Mouse (Mus musculus) CD8-positive naive resting alpha-beta T cell, adult 2 months (primary cell): ENCODE data around the gene Tle2.
A peak's percentile ranks its signal among the peaks of the same experiment; 100 is the strongest.

ENCODE experiments used
- DNase-seq, 2 experiments: peaks; one replicate each; pipeline ENCODE4 v3.0.0; 2022; ENCODE audit warnings: low read depth in 2 of 2, low spot score in 2 of 2

Tle2 gene

DNA sequence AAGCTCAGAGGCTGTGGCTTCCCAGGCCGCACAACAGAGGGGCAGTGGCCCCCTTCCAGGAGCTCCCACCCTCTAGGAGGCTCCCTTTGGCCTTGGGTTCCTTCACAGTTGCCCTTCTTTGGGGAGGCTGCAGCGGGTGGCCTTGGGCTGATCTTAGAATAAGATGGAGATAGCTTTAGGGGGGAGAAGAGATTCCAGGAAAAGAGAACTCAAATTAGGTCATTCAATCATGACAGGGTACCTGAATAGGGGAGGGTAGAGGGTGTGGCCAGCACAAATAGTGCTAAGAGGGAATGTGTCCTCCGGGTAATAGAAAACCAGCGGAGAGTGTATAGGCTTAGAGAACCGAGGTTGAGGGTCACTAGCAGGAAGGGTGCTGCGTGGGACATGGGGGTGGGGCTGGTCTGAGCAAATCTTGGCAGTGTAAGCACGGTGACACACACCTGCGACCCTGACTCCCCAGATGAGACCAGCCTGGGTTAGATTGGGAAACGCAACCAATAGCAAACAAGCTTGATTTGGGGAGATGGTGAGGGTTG lies 2.2 kb upstream of the Tle2 start:
- DNase-seq: no peak

DNA sequence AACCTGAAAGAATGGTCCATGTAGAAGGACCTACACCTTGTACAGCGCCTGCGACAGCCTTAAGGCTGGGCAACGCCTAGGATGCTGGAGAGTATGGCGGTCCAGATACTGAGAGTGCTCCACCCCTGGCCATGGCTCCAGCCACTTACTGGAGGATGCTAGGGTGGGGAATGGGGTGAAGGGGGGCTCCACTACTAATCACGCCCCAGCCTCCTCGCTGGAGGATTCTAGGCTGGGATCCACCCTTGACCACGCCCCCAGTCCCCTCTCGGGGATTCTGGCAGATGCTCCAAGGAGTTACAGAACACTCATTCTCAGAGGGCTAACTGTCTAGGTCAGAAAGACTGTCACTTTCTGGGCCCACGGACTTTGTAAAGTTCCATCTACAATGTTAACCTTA lies 1.4 kb upstream of the Tle2 start:
- DNase-seq: no peak

DNA sequence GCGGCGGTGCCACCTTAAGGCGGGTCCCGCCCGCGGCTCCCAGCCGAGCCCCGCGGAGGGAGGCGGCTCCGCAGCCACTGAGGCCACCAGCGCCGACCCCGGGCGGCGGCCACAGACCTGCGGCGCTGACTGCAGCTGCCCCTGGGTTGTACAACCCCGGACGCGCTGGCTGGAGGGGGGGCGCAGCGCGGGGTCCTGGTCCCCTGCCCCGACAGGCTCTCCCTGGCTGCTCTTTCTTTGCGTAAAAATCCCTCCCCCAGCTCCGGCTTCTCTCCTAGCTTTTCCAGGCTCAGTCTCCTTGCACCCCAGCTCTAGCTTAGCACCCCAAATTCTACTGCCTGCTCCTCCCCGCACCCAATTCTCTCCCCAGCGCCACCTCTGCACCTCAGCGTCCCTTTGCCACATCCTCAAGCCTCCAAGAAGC lies 859 bp downstream of the Tle2 start:
- DNase-seq: no peak

DNA sequence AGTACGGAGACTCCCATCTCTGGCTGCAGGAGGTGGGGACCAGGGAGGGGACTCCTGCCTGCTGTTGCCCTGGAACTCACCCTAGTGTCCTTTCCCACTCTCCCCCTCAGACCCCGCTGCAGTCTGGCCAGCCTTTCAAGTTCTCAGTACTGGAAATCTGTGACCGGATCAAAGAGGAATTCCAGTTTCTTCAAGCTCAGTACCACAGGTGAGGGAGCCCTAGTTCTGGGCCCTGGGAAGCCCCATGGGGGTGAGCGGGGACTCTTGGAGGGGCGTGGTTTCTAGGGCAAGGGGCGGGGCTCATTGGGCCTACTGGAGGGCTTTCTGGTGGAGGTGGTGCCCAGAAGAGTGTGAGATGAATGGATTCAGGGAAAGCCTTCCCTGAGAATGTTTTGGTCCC lies 1.3 kb downstream of the Tle2 start:
- DNase-seq: peak in 1 of 2 experiments; percentile 25

DNA sequence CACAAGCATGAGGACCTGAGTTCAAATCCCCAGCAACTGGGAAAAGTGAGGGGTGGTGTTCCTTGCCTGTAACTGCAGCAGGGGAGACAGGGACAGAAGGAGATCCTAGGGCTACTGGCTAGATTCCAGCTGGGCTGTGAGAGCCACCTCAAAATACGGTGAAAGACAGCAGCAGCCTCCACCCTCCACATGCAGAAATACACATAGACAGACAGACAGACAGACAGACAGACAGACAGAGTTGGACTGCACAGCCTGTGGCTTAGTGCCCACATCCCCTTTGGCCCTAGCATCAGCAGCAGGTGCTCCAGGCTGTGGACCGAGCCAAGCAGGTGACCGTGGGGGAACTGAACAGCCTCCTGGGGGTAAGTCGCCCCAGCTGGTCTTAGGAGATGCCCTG lies 5.6 kb downstream of the Tle2 start:
- no peak for DNase-seq

DNA sequence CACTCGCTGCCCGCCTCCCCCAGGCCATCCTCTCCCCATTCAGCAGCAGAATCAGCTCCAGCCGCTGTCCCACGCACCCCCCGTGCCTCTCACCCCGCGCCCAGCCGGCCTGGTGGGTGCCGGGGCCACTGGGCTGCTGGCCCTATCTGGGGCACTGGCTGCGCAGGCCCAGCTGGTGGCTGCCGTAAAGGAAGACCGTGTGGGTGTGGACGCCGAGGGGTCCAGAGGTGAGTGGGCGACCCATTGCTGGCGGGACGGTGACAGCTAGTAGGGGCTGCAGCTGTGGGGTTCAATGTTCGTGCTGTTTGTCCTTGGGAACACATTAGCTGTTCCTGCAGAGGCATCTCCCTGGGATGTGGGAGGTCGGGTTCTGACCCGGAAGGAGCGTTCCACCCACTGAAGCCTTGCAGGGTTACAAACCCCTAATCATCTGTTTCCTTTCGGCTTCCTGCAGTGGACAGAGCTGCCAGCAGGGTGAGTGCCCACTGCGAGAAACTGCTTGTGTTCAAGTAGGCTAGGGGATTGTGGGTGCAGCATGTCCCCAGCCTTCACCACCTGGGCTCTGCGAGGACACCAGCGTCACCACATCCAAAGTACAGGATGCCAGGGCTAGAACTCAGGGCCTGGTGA lies 6.2 kb downstream of the Tle2 start:
- no peak for DNase-seq

DNA sequence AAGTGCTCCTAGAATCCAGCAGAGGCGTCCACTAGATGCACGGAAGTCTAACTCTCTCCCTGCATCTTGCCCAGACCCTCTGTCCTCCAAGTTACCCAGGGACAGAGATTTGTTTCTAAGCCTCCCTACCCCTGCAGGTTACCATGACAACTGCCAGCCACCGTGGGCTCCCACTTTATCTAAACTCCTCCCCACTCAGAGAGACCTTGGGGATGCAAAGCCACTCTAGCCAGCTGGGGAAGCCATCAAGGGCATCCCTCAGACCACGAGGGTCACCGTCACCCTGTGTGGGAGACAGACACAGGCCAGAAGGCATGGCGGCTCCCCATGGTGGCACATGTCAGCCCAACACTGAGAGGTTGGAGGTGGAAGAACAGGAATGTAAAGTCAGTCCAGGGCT lies 9.0 kb downstream of the Tle2 start:
- no peak for DNase-seq

DNA sequence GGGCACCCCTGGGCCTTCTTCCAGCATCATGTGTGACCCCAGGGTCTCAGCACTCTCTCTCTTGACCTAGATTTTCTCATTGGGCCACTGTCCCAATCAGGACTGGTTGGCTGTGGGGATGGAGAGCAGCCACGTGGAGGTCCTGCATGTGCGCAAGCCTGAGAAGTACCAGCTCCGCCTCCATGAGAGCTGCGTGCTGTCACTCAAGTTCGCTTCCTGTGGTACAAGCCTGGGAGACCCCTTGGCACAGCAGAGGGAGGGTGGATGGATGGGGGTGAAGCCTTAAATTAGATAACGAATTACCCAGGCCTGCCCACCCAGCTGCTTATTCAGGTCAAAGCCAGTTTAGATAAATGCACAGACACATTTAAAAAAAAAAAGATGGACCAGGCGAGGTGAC lies 14.4 kb downstream of the Tle2 start:
- no peak for DNase-seq

DNA sequence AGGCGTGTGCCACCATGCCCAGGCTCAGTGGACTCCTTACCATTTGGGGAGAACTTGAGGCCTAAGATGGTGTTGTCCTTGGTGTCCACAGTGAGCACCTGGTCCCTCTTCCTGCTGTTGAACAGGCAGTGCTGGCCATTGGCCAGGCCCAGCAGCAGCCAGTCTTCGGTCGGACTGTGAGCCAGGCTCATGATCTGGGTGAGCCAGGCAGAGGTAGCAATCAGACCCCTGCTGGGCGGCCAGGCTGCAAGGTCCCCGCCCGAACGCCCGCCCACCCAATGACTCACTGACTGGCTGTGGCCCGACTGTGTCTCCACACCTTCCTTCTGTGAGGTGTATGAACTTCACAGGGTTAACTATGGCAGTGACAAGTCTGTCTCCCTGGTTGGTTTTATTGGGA lies 17.5 kb downstream of the Tle2 start:
- no peak for DNase-seq

DNA sequence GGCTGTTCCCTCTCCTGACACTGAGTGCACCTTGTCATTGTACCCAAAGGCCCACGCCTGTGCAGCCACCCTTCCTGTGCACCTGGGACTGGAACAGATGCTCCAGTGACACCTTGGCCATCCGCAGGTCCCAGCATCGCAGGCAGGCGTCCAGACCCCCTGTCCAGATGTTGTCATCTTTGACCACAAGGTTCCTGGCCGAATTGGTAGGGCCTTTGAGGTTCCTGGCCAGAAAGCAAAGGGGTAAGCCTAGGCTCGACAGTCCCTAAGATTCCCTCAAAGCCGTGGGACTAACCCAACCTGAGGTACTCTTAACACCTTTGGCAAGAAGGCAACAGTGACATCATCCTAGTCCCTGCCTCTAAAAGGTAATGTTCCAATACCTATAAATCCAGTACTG lies 18.3 kb downstream of the Tle2 start:
- DNase-seq: no peak

DNA sequence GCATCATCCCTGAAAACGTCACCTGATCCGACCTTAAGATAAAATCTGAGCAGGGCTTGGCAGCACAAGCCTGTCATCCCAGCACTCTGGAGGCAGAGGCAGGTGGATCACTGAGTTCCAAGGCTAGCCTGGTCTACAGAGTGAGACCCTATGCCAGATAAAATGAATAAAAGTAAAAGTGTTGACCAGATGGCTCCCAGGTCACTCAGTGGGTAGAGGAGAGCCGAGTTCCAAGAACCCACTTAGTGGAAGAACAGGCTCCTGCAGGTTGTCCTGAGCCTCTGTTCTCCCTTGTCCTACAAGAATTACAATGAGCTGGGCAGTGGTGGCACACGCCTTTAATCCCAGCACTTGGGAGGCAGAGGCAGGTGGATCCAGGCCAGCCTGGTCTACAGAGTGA lies 18.9 kb downstream of the Tle2 start:
- DNase-seq: no peak

DNA sequence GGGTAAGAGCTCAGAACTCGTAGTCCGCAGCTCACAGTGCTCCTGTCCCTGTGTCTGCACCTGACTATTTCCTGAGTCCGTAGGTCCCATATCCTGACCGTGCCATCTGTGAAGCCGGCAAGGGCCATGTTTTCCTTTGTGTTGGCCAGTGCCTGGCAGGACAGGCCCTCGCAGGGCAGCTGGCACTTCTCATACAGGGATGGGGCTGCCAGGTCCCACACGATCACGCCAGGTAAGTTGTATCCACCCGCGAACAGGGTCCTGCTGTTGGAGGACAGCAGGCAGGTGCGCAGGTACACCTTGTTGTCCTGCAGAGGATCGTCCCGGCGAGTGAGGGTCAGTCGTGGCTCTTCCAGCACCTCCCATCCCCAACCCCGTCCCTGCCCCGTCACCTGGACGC lies 19.6 kb downstream of the Tle2 start:
- no peak for DNase-seq

DNA sequence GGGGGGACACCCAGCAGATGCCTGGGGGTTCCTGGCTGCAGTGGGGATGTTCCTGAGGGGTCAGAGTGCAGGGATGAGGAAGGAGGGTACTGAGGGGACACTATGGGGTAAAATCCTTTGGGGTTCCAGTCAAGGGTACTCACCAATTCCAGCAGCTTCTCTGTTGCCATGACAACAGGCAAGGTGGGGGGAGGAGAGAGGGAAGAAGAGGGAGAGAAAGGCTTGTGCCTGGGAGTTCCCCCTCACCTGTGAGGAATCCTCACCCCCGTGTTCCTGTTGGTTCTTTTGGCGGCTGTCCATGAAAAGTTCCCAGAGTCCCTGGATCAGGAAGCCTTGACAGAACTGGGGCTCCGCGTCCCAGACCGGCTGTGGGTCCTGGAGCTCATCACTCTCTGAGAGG lies 21.2 kb downstream of the Tle2 start:
- no peak for DNase-seq

DNA sequence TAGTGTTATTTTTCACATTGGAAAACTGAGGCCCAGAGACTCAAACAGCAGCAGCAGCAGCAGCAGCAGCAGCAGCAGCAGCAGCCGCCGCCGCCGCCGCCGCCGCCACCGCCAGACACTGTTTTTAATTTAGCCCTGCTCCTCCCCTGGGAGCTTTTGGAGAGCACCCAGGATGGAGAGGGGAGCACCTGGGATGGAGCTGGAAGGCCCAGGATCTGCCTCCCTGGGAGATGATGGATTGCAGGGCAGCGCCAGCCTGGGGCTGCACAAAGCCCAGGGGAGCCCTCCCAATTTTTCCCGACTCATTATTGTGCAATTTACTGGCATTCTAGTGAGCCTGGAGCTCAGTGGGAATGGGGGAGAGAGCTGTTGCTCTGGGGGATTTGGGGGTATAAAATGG lies 22.2 kb downstream of the Tle2 start:
- DNase-seq: no peak

DNA sequence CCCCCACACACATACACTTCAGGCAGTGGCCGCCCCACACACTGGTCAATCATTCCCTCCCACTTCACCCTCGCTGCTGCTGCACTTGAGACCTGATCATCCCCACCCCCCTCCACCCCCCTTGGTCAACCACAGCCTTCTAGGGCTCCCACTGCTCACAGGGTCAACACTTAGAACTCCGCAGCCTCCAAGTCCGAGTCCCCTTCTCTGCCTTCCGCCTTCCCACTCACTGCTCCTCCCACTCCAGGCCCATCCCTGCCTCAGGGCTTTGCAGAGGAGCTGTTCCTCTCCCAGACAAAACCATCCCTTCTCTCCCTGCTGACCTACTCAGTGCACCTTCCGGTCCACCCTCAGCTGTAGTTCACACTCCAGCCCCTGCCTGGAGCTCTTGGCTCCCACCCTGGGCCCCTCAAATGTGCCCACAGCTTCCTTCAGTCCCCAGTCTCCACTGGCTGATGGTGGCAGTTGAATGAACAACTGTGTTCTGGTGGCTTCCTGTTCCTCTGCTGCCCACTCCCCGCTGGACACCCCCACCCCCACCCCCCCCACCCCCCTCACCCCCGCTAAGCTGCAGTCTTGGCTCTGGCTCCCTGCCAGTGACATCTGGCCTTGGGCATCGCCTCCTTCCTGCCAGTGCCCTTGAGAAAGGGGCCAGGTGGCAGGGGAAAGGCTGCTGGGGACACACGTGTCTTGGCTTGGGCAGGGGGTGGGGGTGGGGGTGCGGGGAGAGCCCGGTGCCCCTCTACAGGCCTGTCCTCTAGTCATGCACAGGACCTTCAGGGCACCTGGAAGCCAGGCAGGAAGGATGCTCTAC lies 23.0 kb downstream of the Tle2 start:
- no peak for DNase-seq

DNA sequence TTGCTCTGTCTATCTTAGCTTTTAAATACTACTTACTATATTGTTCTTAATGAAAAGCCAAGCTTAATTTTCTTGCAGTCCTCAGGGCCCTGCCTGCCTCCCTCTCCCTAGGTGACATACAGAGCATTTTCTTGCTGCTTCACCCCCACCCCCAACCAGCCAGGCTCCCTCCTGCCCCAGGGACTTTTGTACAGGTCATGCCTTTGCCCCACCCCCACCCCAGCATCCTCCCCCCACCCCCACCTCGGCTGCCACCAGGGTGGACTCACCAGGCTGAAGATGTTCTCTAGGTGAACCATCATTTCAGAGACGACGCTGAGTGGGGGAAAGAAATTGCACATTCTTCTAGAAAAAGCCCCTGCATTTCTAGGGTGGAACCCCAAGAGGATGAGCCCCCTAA lies 24.0 kb downstream of the Tle2 start:
- no peak for DNase-seq

DNA sequence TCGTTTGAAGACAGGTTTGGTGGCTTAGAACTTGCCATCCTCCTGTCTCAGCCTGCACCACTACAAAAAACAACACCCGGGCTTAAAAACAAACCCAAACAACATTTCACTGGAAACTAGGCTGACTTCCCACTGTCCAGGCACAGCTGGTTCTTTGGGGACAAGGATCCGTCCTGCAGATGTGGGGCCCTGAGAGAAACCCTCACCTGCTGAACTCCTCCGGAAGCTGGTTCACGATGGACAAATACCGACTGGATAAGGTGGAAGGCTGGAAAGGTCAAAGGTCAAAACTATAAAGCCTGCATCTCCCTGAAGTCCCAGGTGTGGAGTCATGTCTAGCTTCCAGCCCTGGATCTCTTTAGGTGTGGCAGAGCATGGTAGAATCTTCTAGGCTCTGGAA lies 24.5 kb downstream of the Tle2 start:
- no peak for DNase-seq

DNA sequence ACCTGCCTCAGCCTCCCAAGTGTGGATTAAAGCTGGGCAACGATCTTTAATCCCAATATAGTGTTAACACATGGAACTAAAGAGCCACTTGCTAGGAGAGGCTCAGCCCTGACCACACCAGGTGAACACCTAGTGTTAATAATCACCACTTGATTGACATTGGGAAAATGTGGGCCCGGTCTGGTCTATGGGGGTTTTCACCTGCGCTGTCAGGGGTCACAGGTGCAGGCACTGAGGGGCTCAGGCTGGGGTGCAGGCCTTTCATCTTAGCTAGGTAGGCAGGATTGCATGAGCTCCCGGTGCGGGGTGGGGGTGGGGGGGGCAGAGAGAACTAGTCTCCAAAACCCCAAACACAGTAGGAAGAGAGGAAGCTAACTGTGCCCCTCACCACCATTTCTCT lies 25.3 kb downstream of the Tle2 start:
- no peak for DNase-seq

DNA sequence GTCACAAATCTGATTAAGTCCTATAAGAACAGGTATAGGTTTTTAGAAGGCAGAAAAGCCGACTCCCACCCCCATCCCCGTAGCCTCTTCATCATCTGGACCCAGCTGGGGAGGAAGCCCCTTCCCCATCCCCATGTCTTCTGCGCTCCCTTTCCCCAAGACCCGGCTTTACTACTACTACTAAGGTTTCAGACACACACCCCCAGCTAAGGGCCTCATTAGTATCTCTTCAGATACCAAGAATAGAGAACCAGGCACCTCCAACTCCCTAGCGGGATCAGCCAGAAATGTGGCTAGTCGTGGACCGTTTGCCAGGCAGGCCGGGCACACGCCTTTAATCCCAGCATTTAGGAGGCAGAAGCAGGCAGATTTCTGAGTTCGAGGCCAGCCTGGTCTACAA lies 25.7 kb downstream of the Tle2 start:
- no peak for DNase-seq

DNA sequence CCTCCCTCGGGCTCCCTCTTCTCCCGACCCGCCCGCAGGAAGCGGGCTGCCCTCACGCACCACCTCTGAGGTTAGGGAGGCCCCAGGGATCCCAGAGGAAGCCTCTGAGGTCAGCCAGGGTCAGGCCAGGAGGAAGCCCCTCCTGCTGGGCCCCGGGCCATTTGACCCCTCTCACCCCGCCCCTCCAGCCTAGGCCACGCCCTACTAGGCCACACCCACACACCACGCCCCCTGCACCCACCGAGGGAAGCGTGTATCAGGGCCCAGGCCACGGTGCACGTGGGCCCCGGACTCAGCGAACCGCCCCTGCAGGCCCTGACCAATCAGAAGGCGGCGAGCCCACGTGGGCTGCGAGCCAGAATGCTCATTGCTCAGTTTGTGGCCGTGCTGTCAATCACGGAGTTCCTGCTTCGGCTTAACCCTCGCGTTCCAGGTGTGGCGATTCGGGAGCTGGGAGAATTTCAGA lies 26.4 kb downstream of the Tle2 start, which contains the start of gene Tle6:
TSS of gene Tle6 (minus strand) at position 336 of the 466 bp plus-strand sequence.
- peak; percentile 56 to 60 for DNase-seq

DNA sequence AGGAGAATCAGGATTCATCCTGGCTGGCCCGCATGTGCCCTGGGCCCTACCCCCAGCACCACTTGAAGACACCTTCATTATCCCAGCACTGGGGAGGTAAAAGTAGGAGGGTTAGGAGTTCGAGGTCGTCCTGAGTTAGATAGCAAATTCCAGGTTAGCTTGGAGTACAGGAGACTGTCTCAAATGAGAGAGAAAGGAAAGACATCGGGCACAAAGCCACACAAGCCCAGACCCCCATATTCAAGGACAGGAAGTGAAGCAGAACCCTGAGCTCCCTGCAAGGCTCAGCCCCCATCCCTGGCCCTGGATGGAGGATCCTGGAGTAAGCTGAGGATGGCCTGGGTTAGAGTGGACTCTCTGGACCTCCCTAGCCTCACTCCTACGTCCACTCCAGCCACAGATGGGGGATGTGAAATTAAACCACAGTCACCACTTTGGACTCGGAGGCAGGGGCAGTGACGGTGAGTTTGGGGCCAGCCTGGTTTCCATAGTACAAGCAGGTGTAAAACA lies 27.1 kb downstream of the Tle2 start:
- no peak for DNase-seq

DNA sequence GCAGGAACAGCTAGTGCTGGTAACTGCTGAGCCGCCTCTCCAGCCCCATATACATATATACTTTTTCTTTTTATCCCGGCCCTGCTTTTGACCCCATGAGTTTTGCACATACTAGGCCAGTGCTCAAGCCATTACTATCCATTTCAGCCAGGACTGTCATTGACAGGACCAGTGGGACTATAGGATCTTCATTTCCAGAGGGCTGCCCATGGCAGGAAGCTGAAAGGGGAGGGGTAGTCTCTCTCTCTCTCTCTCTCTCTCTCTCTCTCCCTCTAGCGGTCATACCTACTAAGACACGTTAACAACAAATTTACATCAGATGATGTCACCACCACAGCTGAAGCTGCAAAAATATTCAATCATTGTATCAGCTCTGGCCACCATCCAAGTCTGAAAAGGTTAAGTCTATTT lies 28.4 kb downstream of the Tle2 start:
- peak in 1 of 2 experiments; percentile 59 for DNase-seq
